Mouse (Mus musculus): ENCODE measurements around the gene Gripap1.

GRCm38 (mm10) chrX:7750432-7751116 lies 39.0 kb upstream of the Gripap1 start, which contains the start of gene Ccdc120:
- TF ChIP-seq CTCF (IDR thresholded peaks at IDR 0.05; ENCODE audit: extremely low read depth, insufficient read length, insufficient replicate concordance, low read depth, low read length) (no peak), POLR2A (IDR thresholded peaks at IDR 0.05; ENCODE audit: low read depth, low read length) (no peak)
